Mouse (Mus musculus) MEL (cell line): ENCODE data around the gene Eno2. TPM values are rescaled to one million over a fixed set of nuclear protein-coding genes. Genes with fewer than 3 reads are reported as not detected.
A peak's percentile ranks its signal among the peaks of the same experiment; 100 is the strongest.

Experiments
- DNase-seq: peaks from one replicate; pipeline ENCODE4 v3.0.0; 2011; ENCODE audit warnings: low read depth, low spot score
- H3K27ac ChIP-seq: 2 replicates; pipeline ENCODE4 v1.5.1; 2012; ENCODE audit warnings: low read depth, mild to moderate bottlenecking, control low read depth, low read length, moderate library complexity; ENCODE audit not compliant: control insufficient read depth
- H3K27me3 ChIP-seq, 2 experiments: fragments of 150-350 bp in 1 of 2; sonication (generic) in 1 of 2; 2 replicates each; pipeline ENCODE4 v1.6.1; 2012; ENCODE audit warnings: low read length in 2 of 2, mild to moderate bottlenecking in 2 of 2, improper control_type of control experiment in 1 of 2, moderate library complexity in 1 of 2; ENCODE audit not compliant: insufficient read depth in 2 of 2, control insufficient read depth in 1 of 2
- H3K36me3 ChIP-seq, 2 experiments: 2 replicates each; pipeline ENCODE4 v1.6.1; 2012 to 2014; ENCODE audit warnings: low read length in 2 of 2, improper control_type of control experiment in 1 of 2, inconsistent platforms in 1 of 2, mild to moderate bottlenecking in 1 of 2; ENCODE audit not compliant: insufficient read depth in 2 of 2, control insufficient read depth in 1 of 2
- H3K4me1 ChIP-seq, 2 experiments: fragments of 150-350 bp in 1 of 2; sonication (generic) in 1 of 2; 2 replicates each; pipeline ENCODE4 v1.6.1; 2012; ENCODE audit warnings: low read length in 2 of 2, improper control_type of control experiment in 1 of 2, mild to moderate bottlenecking in 1 of 2; ENCODE audit not compliant: insufficient read depth in 2 of 2, control insufficient read depth in 1 of 2
- H3K4me3 ChIP-seq, 2 experiments: fragments of 150-350 bp in 1 of 2; sonication (generic) in 1 of 2; 2 replicates each; pipeline ENCODE4 v1.5.1; 2012; ENCODE audit warnings: low read depth in 2 of 2, low read length in 2 of 2, mild to moderate bottlenecking in 2 of 2, moderate library complexity in 2 of 2, control low read depth in 1 of 2, improper control_type of control experiment in 1 of 2; ENCODE audit not compliant: control insufficient read depth in 1 of 2, insufficient read depth in 1 of 2
- H3K79me2 ChIP-seq: 2 replicates; pipeline ENCODE4 v1.6.1; 2012; ENCODE audit warnings: mild to moderate bottlenecking, low read length, moderate library complexity; ENCODE audit not compliant: control insufficient read depth, poor library complexity, insufficient read depth
- H3K9ac ChIP-seq: 2 replicates; pipeline ENCODE4 v1.6.1; 2012; ENCODE audit warnings: low read depth, mild to moderate bottlenecking, control low read depth, low read length, moderate library complexity; ENCODE audit not compliant: control insufficient read depth, poor library complexity, severe bottlenecking
- H3K9me3 ChIP-seq: fragments of 150-350 bp; sonication (generic); replicated peaks from 2 replicates; pipeline ENCODE4 v1.6.1; 2012; ENCODE audit warnings: mild to moderate bottlenecking, low read length, improper control_type of control experiment, moderate library complexity; ENCODE audit not compliant: insufficient read depth
- CHD1 ChIP-seq: IDR thresholded peaks from 2 replicates; pipeline ENCODE4 v1.6.1; 2012; ENCODE audit warnings: low read depth, mild to moderate bottlenecking, inconsistent platforms, low read length, improper control_type of control experiment
- CTCF ChIP-seq, 3 experiments: IDR thresholded peaks in 2 of 3; conservative IDR thresholded peaks in 1 of 3; 2 replicates each; pipeline ENCODE4 v1.5.1; 2011 to 2012; ENCODE audit warnings: low read length in 3 of 3, low read depth in 2 of 3, mild to moderate bottlenecking in 2 of 3, improper control_type of control experiment in 1 of 3, inconsistent platforms in 1 of 3, mixed read lengths in 1 of 3, moderate library complexity in 1 of 3; ENCODE audit not compliant: control insufficient read depth in 1 of 3, insufficient read depth in 1 of 3, poor library complexity in 1 of 3, severe bottlenecking in 1 of 3
- ELF1 ChIP-seq: IDR thresholded peaks from 2 replicates; pipeline ENCODE4 v1.6.1; 2014; ENCODE audit warnings: low read depth, mild to moderate bottlenecking, inconsistent platforms, low read length, improper control_type of control experiment, moderate library complexity
- EP300 ChIP-seq, 2 experiments: IDR thresholded peaks; 2 replicates each; pipeline ENCODE4 v1.6.1; 2011; ENCODE audit warnings: improper control_type of control experiment in 2 of 2, low read length in 2 of 2, low read depth in 1 of 2, mild to moderate bottlenecking in 1 of 2
- ETS1 ChIP-seq: IDR thresholded peaks from 2 replicates; pipeline ENCODE4 v1.6.1; 2012; ENCODE audit warnings: low read depth, mild to moderate bottlenecking, inconsistent platforms, low read length, improper control_type of control experiment, moderate library complexity
- GABPA ChIP-seq: IDR thresholded peaks from 2 replicates; pipeline ENCODE4 v1.6.1; 2012; ENCODE audit warnings: low read depth, mild to moderate bottlenecking, inconsistent platforms, low read length, improper control_type of control experiment, moderate library complexity
- GATA1 ChIP-seq: IDR thresholded peaks from 2 replicates; pipeline ENCODE4 v1.6.1; 2011; ENCODE audit warnings: low read depth, low read length, improper control_type of control experiment
- HCFC1 ChIP-seq: IDR thresholded peaks from 2 replicates; pipeline ENCODE4 v1.6.1; 2012; ENCODE audit warnings: low read depth, mild to moderate bottlenecking, inconsistent platforms, low read length, improper control_type of control experiment, moderate library complexity
- JUND ChIP-seq: IDR thresholded peaks from 2 replicates; pipeline ENCODE4 v1.6.1; 2011; ENCODE audit warnings: low read depth, mild to moderate bottlenecking, improper control_type of control experiment, low read length
- KAT2A ChIP-seq: conservative IDR thresholded peaks from 2 replicates; pipeline ENCODE4 v1.6.1; 2012; ENCODE audit warnings: low read depth, low read length, improper control_type of control experiment, inconsistent platforms
- MAFK ChIP-seq: IDR thresholded peaks from 2 replicates; pipeline ENCODE4 v1.6.1; 2011; ENCODE audit warnings: low read depth, mild to moderate bottlenecking, low read length, improper control_type of control experiment, borderline replicate concordance
- MAX ChIP-seq: IDR thresholded peaks from 2 replicates; pipeline ENCODE4 v1.6.1; 2011; ENCODE audit warnings: low read length, improper control_type of control experiment
- MAZ ChIP-seq: IDR thresholded peaks from 2 replicates; pipeline ENCODE4 v1.6.1; 2012; ENCODE audit warnings: low read depth, mild to moderate bottlenecking, inconsistent platforms, low read length, improper control_type of control experiment
- MXI1 ChIP-seq: IDR thresholded peaks from 2 replicates; pipeline ENCODE4 v1.6.1; 2011; ENCODE audit warnings: mild to moderate bottlenecking, low read depth, low read length, improper control_type of control experiment
- MYB ChIP-seq: IDR thresholded peaks from 2 replicates; pipeline ENCODE4 v1.6.1; 2011; ENCODE audit warnings: mild to moderate bottlenecking, low read depth, low read length, improper control_type of control experiment
- MYC ChIP-seq: IDR thresholded peaks from 2 replicates; pipeline ENCODE4 v1.6.1; 2011; ENCODE audit warnings: low read depth, mild to moderate bottlenecking, low read length, improper control_type of control experiment, moderate library complexity
- NELFE ChIP-seq: IDR thresholded peaks from 2 replicates; pipeline ENCODE4 v1.6.1; 2011; ENCODE audit warnings: low read depth, low read length, improper control_type of control experiment
- NRF1 ChIP-seq: IDR thresholded peaks from 2 replicates; pipeline ENCODE4 v1.6.1; 2014; ENCODE audit warnings: low read depth, mild to moderate bottlenecking, inconsistent platforms, low read length, improper control_type of control experiment, moderate library complexity; ENCODE audit not compliant: poor library complexity, insufficient read depth, severe bottlenecking
- POLR2A ChIP-seq, 2 experiments: IDR thresholded peaks; 2 replicates each; pipeline ENCODE4 v1.6.1; 2011 to 2012; ENCODE audit warnings: low read length in 2 of 2, mild to moderate bottlenecking in 2 of 2, control low read depth in 1 of 2, improper control_type of control experiment in 1 of 2, low read depth in 1 of 2, moderate library complexity in 1 of 2; ENCODE audit not compliant: control insufficient read depth in 1 of 2, insufficient read depth in 1 of 2, poor library complexity in 1 of 2
- POLR2AphosphoS2 ChIP-seq: IDR thresholded peaks from 2 replicates; pipeline ENCODE4 v1.6.1; 2011; ENCODE audit warnings: low read length, improper control_type of control experiment
- RAD21 ChIP-seq: IDR thresholded peaks from 2 replicates; pipeline ENCODE4 v1.6.1; 2011; ENCODE audit warnings: mild to moderate bottlenecking, low read depth, low read length, improper control_type of control experiment
- RCOR1 ChIP-seq: IDR thresholded peaks from 2 replicates; pipeline ENCODE4 v1.6.1; 2012; ENCODE audit warnings: low read depth, mild to moderate bottlenecking, inconsistent platforms, low read length, improper control_type of control experiment
- SIN3A ChIP-seq: IDR thresholded peaks from 2 replicates; pipeline ENCODE4 v1.6.1; 2012; ENCODE audit warnings: low read length, improper control_type of control experiment, inconsistent platforms
- SMC3 ChIP-seq: IDR thresholded peaks from 2 replicates; pipeline ENCODE4 v1.6.1; 2011; ENCODE audit warnings: low read depth, low read length, improper control_type of control experiment
- TAL1 ChIP-seq: IDR thresholded peaks from 2 replicates; pipeline ENCODE4 v1.6.1; 2012; ENCODE audit warnings: mild to moderate bottlenecking, inconsistent platforms, low read length, moderate library complexity, mixed read lengths
- TBP ChIP-seq: IDR thresholded peaks from 2 replicates; pipeline ENCODE4 v1.8.0; 2011; ENCODE audit warnings: low read depth, low read length, improper control_type of control experiment
- USF1 ChIP-seq: IDR thresholded peaks from 2 replicates; pipeline ENCODE4 v1.6.1; 2014; ENCODE audit warnings: low read depth, mild to moderate bottlenecking, inconsistent platforms, low read length, improper control_type of control experiment, moderate library complexity
- ZC3H11A ChIP-seq: IDR thresholded peaks from 2 replicates; pipeline ENCODE4 v1.6.1; 2012; ENCODE audit warnings: low read depth, mild to moderate bottlenecking, inconsistent platforms, low read length, improper control_type of control experiment
- ZKSCAN1 ChIP-seq: IDR thresholded peaks from 2 replicates; pipeline ENCODE4 v1.6.1; 2012; ENCODE audit warnings: low read depth, mild to moderate bottlenecking, inconsistent platforms, low read length, improper control_type of control experiment, moderate library complexity
- ZMIZ1 ChIP-seq: IDR thresholded peaks from 2 replicates; pipeline ENCODE4 v1.6.1; 2012; ENCODE audit warnings: low read depth, mild to moderate bottlenecking, inconsistent platforms, low read length, improper control_type of control experiment, moderate library complexity
- ZNF384 ChIP-seq: IDR thresholded peaks from 2 replicates; pipeline ENCODE4 v1.6.1; 2012; ENCODE audit warnings: low read depth, mild to moderate bottlenecking, inconsistent platforms, low read length, improper control_type of control experiment
- polyA plus RNA-seq, 2 experiments: library from polyadenylated mRNA; stranded (reverse) in 1 of 2; unstranded in 1 of 2; fragments of >175 nt in 1 of 2; fragments of >200 nt in 1 of 2; gene quantifications; 2 replicates each; pipeline versions ENCODE4 v1.2.1 to v1.2.4; 2012; ENCODE audit warnings: low replicate concordance in 2 of 2, low read depth in 1 of 2; ENCODE audit not compliant: insufficient read length in 2 of 2, insufficient read depth in 1 of 2, missing spikeins in 1 of 2
- total RNA-seq: library from RNA; depleted of rRNA; stranded (reverse); fragments of 300-350 nt; gene quantifications from 2 replicates; pipeline ENCODE4 v1.2.3, GENCODE M21; 2012

Eno2 gene
- total and polyA plus RNA-seq, 3 experiments: 3.2 to 12.5 TPM; not detected in 1

- no peak for DNase-seq
- peaks cover 0 to 27% of the 10 kb centered on the region in 2 experiments; a peak in 2 of 4 replicates for H3K36me3 ChIP-seq
- H3K9me3 ChIP-seq: no peaks in the 10 kb centered on the region
- no peak overlapping the region for H3K4me3 ChIP-seq
- TF ChIP-seq CHD1 (no peak), MAX (no peak), ELF1 (no peak), GATA1 (no peak), ZC3H11A (no peak), MXI1 (no peak), ZNF384 (no peak), ETS1 (no peak), USF1 (no peak), GABPA (no peak), MAFK (no peak)
- H3K79me2 ChIP-seq: peaks cover 11% of the 10 kb centered on the region
- H3K9ac ChIP-seq: no peak overlapping the region
- no peak overlapping the region for H3K27ac ChIP-seq
- H3K27me3 ChIP-seq: no peaks in the 10 kb centered on the region
- peaks cover 17 to 32% of the 10 kb centered on the region in 2 experiments for H3K4me1 ChIP-seq
Measured at GRCm38 (mm10) chr6:124737040-124737439, 32.4 kb downstream of the Eno2 start.

GRCm38 (mm10) chr6:124734417-124734816 lies 35.1 kb downstream of the Eno2 start:
- H3K27ac ChIP-seq: peak overlapping the region; percentile 87
- 0 out of 2 replicates have a peak, but pooled peaks have one; percentile 20 for TF ChIP-seq MAX
- no peak for TF ChIP-seq MYC
- no peak for TF ChIP-seq CHD1
- TF ChIP-seq RCOR1: peak; percentile 63
- TF ChIP-seq POLR2A (IDR thresholded peaks at IDR 0.05; ENCODE audit: control insufficient read depth in 1 of 2, insufficient read depth in 1 of 2, low read depth in 1 of 2, low read length in 2 of 2, poor library complexity in 1 of 2): no peak
- no peak for TF ChIP-seq NELFE
- no peak for TF ChIP-seq ZMIZ1
- peak; percentile 51 for TF ChIP-seq TAL1
- TF ChIP-seq MXI1: peak; percentile 38; the same call in 1 of the 2 replicates
- no peak for TF ChIP-seq MAZ
- no peak for TF ChIP-seq MAFK
- TF ChIP-seq CTCF (IDR thresholded peaks at IDR 0.05 in 2 of 3, conservative IDR thresholded peaks at IDR 0.05 in 1 of 3; ENCODE audit: control insufficient read depth in 1 of 3, insufficient read depth in 1 of 3, low read depth in 2 of 3, low read length in 3 of 3, poor library complexity in 1 of 3, severe bottlenecking in 1 of 3): no peak
- TF ChIP-seq ZNF384: no peak
- TF ChIP-seq RAD21: no peak
- TF ChIP-seq KAT2A: no peak
- 0 out of 2 replicates have a peak, but pooled peaks have one; percentile 21 for TF ChIP-seq HCFC1
- no peak for TF ChIP-seq JUND
- no peak for TF ChIP-seq NRF1
- no peak for TF ChIP-seq ELF1
- no peak for TF ChIP-seq ZC3H11A
- TF ChIP-seq SIN3A: peak; percentile 51
- TF ChIP-seq POLR2AphosphoS2: no peak
- peak; percentile 82 for TF ChIP-seq TBP
- TF ChIP-seq EP300 (IDR thresholded peaks at IDR 0.05; ENCODE audit: low read depth in 1 of 2, low read length in 2 of 2): peak; percentile 48 to 54; a peak in 3 of 4 replicates
- TF ChIP-seq ZKSCAN1: no peak
- no peak for TF ChIP-seq USF1
- peak; percentile 24; the same call in 1 of the 2 replicates for TF ChIP-seq SMC3
- TF ChIP-seq MYB: no peak
- peak; percentile 46; the same call in 1 of the 2 replicates for TF ChIP-seq ETS1

More at GRCm38 (mm10) chr6:124734417-124734816, 35.1 kb downstream of the Eno2 start:
- no peak overlapping the region for H3K4me3 ChIP-seq
- peaks cover 14 to 33% of the 10 kb centered on the region in 2 experiments for H3K4me1 ChIP-seq
- no peak overlapping the region for H3K9ac ChIP-seq
- no peaks in the 10 kb centered on the region for H3K9me3 ChIP-seq
- peaks cover 16% of the 10 kb centered on the region for H3K79me2 ChIP-seq
- DNase-seq: peak; percentile 85
- peaks cover 0 to 28% of the 10 kb centered on the region in 2 experiments; a peak in 2 of 4 replicates for H3K36me3 ChIP-seq
- H3K27me3 ChIP-seq: no peaks in the 10 kb centered on the region
